Mouse (Mus musculus) hindbrain, embryonic 15.5 days (tissue): ENCODE measurements around the gene Phc2. TPM values are rescaled to one million over a fixed set of nuclear protein-coding genes. Genes with fewer than 3 reads are reported as not detected.

ENCODE experiments used
- ATAC-seq: fragments of 200-750 bp; cut with Nextera tagmentation; 2 replicates; pipeline ENCODE4 v1.8.0; 2017; ENCODE audit warnings: low read depth, moderate number of reproducible peaks, moderate TSS enrichment; ENCODE audit not compliant: low FRiP score
- H3K27ac ChIP-seq: fragments of 300-500 bp; sonication (generic); replicated peaks from 2 replicates; pipeline ENCODE4 v1.5.1; 2015; ENCODE audit warnings: mild to moderate bottlenecking, inconsistent platforms
- H3K27me3 ChIP-seq: fragments of 300-500 bp; sonication (generic); 2 replicates; pipeline ENCODE4 v1.6.1; 2015; ENCODE audit warnings: control low read depth, inconsistent platforms
- H3K36me3 ChIP-seq: fragments of 300-500 bp; sonication (generic); 2 replicates; pipeline ENCODE4 v1.6.1; 2015; ENCODE audit warnings: control low read depth, inconsistent platforms
- H3K4me1 ChIP-seq: fragments of 300-500 bp; sonication (generic); replicated peaks from 2 replicates; pipeline ENCODE4 v1.6.1; 2015; ENCODE audit warnings: control low read depth, inconsistent platforms
- H3K4me2 ChIP-seq: fragments of 300-500 bp; sonication (generic); 2 replicates; pipeline ENCODE4 v1.6.1; 2015; ENCODE audit warnings: moderate library complexity, mild to moderate bottlenecking, inconsistent platforms
- H3K4me3 ChIP-seq: fragments of 300-500 bp; sonication (generic); 2 replicates; pipeline ENCODE4 v1.5.1; 2015; ENCODE audit warnings: mild to moderate bottlenecking, inconsistent platforms
- H3K9ac ChIP-seq: fragments of 300-500 bp; sonication (generic); 2 replicates; pipeline ENCODE4 v1.6.1; 2015; ENCODE audit warnings: inconsistent platforms
- H3K9me3 ChIP-seq: fragments of 300-500 bp; sonication (generic); 2 replicates; pipeline ENCODE4 v1.6.1; 2016; ENCODE audit warnings: control low read depth, inconsistent platforms
- WGBS: fragments of 180-500 bp; shearing (Covaris S2); methylation state at CpG from one replicate; pipeline ENCODE4 v1.1.7; 2015; 5-methylcytosine and 5-hydroxymethylcytosine counted together
- polyA plus RNA-seq: library from polyadenylated mRNA; unstranded; fragments of >200 nt; fragmentation: Nextera tagmentation; extraction: Ambion mirVana; gene quantifications from 2 replicates; pipeline ENCODE4 v1.2.1, GENCODE M21; 2015

Phc2 gene
- polyA plus RNA-seq, 1 experiment from 2014 or later: 71.5 TPM

DNA sequence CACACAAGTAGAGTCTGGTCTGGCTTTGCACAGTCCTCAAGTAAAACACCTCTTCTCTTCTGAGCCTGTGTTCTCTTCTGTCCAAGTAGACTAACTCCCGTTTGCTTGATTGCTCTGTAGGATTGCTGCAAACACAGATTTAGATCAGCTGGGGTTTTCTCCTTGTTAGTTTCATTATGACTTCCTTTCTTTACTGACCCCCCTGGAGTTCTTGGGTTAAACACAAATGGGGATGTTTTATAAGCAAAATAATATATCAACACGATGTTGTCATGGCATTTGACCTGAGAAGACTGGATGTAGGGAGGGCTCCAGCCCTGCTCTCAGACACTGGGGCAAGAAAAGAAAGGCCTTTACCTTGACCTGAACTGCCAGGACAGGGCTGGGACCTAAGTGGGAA is 35.5 kb upstream of the Phc2 start:
- WGBS: 47% methylated on average over 2 of the region's 2 CpGs
- H3K4me1 ChIP-seq: no peaks in the 10 kb centered on the region
- no peaks in the 10 kb centered on the region for H3K36me3 ChIP-seq
- no peak overlapping the region for H3K4me2 ChIP-seq
- ATAC-seq: no peak
- H3K4me3 ChIP-seq: no peak overlapping the region
- H3K9ac ChIP-seq: no peak overlapping the region
- no peaks in the 10 kb centered on the region for H3K27me3 ChIP-seq
- no peak overlapping the region for H3K27ac ChIP-seq
- no peaks in the 10 kb centered on the region for H3K9me3 ChIP-seq

DNA sequence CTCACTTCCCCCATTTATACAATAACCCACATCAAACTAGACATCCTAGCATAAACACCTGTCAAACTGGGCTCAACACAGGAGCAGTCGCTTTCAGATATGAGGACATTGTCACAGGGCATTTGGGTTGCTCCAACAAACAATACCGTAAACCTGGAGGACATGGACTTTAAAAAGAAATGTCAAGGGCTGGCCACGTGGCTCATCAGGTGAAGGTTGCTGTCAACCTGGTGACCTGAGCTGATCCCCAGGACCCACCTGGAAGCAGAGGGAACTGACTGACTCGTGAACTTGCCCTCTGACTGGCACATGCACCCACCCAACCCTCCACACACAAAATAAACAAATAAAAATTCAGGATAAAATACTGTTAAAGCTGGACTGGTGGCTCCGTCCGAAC is 33.9 kb upstream of the Phc2 start:
- no peaks in the 10 kb centered on the region for H3K4me1 ChIP-seq
- H3K36me3 ChIP-seq: no peaks in the 10 kb centered on the region
- H3K9me3 ChIP-seq: no peaks in the 10 kb centered on the region
- no peak overlapping the region for H3K9ac ChIP-seq
- H3K27me3 ChIP-seq: no peaks in the 10 kb centered on the region
- H3K4me3 ChIP-seq: no peak overlapping the region
- no peak for ATAC-seq
- WGBS: 87% methylated on average over 6 of the region's 6 CpGs
- H3K4me2 ChIP-seq: no peak overlapping the region
- H3K27ac ChIP-seq: no peak overlapping the region

DNA sequence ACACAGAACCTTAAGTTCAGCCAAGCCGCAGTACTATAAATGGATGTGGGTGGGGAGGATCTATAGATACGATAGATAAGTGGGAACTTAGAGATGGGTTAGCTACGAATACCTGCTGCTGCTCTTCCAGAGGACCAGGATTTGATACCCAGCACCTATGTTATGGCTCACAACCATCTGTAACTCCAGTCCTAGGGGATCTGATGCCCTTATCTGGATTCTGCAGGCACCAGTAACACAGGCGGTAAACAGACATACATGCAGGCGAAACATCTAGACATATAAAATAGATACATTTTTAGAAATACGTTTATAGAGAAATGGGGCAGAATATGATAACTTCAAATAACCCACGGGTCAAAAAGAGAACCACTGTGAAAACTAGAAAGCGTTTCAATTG is 33.4 kb upstream of the Phc2 start:
- no peaks in the 10 kb centered on the region for H3K9me3 ChIP-seq
- H3K36me3 ChIP-seq: no peaks in the 10 kb centered on the region
- no peak overlapping the region for H3K27ac ChIP-seq
- H3K4me3 ChIP-seq: no peak overlapping the region
- no peaks in the 10 kb centered on the region for H3K27me3 ChIP-seq
- no peaks in the 10 kb centered on the region for H3K4me1 ChIP-seq
- no peak overlapping the region for H3K9ac ChIP-seq
- no peak overlapping the region for H3K4me2 ChIP-seq
- WGBS: 91% methylated on average over 8 of the region's 8 CpGs
- ATAC-seq: no peak

DNA sequence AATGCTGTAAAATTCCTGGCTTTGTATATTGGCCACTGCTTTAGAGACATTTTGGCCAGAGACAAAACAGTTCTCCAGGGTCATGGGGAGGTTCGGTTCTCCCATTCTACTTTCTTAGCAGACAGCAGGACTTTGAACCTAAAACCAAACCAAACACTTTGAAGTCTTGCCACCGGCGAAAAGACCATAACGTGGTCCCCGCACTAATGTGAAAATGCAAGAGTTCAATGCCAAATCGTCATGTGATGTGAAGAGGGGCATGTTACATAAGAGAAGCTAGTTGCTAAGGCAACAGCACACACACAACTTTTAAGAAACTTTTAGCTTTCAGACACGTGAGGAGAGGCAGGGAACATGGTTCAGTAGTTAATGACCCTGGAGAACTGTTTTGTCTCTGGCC is 19.1 kb upstream of the Phc2 start:
- H3K4me3 ChIP-seq: no peak overlapping the region
- H3K4me2 ChIP-seq: no peak overlapping the region
- H3K9ac ChIP-seq: no peak overlapping the region
- H3K36me3 ChIP-seq: no peaks in the 10 kb centered on the region
- H3K9me3 ChIP-seq: no peaks in the 10 kb centered on the region
- no peak overlapping the region for H3K27ac ChIP-seq
- ATAC-seq: no peak
- 72% methylated on average over 7 of the region's 7 CpGs for WGBS
- H3K27me3 ChIP-seq: no peaks in the 10 kb centered on the region
- H3K4me1 ChIP-seq: peaks cover 19% of the 10 kb centered on the region

DNA sequence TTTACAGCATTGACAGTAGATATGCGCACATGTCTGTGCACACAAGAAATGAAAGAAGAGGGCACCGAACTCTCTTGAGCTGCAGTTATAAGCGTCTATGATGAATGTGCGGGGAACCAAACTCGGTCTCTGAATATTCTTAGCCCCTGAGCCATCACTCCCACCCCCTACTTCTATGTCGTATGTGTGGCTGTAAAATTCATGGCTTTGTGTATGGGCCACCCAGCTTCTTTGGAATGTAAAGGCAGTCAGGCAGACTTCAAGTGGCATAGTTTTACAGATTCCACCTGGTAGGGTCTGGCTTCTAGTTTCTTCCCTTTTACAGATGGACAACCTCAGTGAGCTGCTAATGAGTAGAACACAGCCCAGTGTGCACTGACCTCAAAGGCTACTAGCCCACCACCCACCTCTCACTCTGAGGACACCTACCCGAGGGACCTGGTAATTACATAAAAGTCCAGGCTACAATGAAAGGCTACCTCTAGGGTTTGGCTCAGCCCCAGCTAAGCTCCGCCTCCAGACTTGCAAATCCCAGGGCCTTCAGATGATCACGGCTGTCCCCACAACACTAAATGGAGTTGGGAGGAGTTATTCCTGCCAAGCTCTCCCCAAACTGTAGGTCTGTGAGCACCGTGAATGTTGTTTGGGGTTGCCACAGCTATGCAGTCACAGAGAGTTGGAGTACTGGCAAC is 18.5 kb upstream of the Phc2 start:
- Histone ChIP-seq H3K27ac (peak overlapping the region; percentile 42; the same call in 1 of the 2 replicates), H3K4me3 (no peak overlapping the region), H3K9ac (no peak overlapping the region), H3K4me2 (no peak overlapping the region), H3K4me1 (peaks cover 19% of the 10 kb centered on the region), H3K9me3 (no peaks in the 10 kb centered on the region), H3K27me3 (no peaks in the 10 kb centered on the region), H3K36me3 (no peaks in the 10 kb centered on the region)
- no peak for ATAC-seq
- WGBS: 60% methylated on average over 10 of the region's 10 CpGs

DNA sequence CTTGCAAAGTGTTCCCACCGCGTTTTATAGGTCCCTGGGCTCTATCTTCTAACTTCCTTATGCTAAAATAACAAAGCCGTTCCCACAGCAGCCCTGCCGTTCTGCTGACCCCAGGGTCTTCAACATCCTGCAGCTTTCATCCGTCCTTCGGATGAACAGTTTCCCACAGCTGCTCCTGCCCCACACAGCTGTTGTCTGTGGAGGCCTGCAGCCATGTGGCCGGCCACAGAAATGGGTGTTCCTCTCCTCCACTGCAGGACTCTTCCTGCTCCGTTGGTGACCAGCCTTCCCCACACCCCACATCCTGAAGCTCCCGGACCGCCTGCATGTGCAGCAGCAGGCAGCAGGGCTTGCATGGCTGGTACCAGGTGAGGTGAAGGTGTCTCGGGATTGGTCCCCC is 17.3 kb upstream of the Phc2 start:
- Histone ChIP-seq H3K4me3 (no peak overlapping the region), H3K36me3 (no peaks in the 10 kb centered on the region), H3K9me3 (no peaks in the 10 kb centered on the region), H3K27me3 (no peaks in the 10 kb centered on the region), H3K4me2 (no peak overlapping the region), H3K9ac (no peak overlapping the region), H3K4me1 (peaks cover 19% of the 10 kb centered on the region), H3K27ac (no peak overlapping the region)
- 0 out of 2 replicates have a peak, but pooled peaks have one; percentile 34 for ATAC-seq
- 50% methylated on average over 11 of the region's 11 CpGs for WGBS

DNA sequence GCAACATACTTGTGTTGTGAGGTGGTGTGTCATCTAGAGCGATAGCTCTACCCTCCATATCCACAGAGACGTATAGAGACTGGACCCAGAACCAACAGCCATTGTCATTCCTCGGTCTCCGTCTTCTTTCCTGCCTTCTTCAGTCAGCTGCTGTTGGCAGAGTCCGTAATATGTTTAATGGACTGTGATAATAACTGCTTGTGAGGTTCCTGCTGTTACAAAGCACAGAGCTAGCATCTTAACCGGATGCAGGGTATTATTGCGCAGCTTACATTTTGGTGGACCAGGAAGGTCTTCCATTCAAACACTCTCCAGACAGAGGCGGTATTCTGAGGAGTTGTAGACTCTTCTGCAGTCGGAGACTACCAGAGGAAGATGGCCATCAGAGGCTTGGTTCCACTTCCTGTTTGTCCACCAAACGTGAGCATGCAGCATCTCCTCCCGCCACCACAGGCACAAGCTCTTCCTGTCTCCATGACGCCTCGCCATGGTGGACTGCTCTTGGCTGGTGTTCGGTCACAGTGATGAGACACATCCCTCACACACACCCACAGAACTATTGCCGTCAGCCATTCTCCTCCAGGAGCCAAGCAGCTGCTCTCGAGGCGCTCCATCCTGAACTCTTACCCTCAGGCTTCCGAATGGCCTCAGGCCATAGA is 16.1 kb upstream of the Phc2 start:
- H3K4me2 ChIP-seq: no peak overlapping the region
- no peaks in the 10 kb centered on the region for H3K9me3 ChIP-seq
- H3K36me3 ChIP-seq: no peaks in the 10 kb centered on the region
- 0 out of 2 replicates have a peak overlapping the region, but pooled peaks have one; percentile 6 for H3K27ac ChIP-seq
- no peak overlapping the region for H3K9ac ChIP-seq
- ATAC-seq: no peak
- WGBS: 72% methylated on average over 18 of the region's 18 CpGs
- H3K27me3 ChIP-seq: no peaks in the 10 kb centered on the region
- H3K4me1 ChIP-seq: peaks cover 23% of the 10 kb centered on the region
- no peak overlapping the region for H3K4me3 ChIP-seq

DNA sequence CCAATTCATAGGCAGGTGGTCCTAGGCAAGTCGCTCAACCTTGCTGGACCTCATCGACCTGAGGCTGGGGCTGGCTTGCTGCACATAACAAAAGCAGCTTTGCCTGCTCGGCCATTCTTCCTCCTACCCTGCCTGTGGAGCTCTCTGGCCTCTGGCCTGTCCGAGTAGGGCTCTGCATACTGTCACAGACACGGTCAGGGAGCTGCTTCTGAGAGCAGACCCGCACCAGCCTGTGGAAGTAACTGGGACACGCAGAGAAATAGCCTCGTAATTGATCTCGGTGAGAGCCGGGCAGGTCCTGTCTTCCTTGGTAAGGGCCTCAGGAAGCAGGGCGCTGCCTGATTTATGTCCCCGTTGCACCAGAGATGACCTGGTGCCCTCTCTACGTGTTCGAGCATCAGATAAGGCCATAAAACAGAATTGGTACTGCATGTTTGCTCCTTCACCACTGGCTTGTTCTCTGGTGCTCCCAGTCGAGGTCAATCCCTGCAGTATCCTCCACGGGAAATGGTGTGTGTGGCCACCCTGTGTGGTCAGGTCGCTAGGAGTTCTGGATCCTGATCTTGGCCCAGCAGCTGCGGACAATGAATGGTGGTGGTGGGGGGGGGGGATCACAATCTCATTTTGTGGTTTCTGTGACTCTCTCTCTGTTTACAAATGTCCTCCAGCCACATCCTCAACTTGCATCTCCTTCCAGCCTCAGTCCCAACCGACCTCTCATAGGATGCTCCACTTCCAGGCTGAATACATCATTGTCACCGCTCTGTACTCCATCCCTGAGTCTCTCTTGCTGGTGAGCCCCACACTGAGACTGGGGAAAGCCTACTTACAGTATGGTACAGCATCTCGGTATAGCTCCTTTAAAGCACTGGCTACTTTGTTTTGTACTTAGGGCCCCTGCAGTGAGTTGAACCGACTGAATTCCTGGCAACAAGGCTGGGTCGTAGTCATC is 12.5 kb upstream of the Phc2 start:
- Histone ChIP-seq H3K9me3 (no peaks in the 10 kb centered on the region), H3K36me3 (no peaks in the 10 kb centered on the region), H3K4me1 (peaks cover 13% of the 10 kb centered on the region), H3K27me3 (no peaks in the 10 kb centered on the region), H3K27ac (no peak overlapping the region), H3K4me3 (no peak overlapping the region), H3K4me2 (no peak overlapping the region), H3K9ac (no peak overlapping the region)
- 57% methylated on average over 23 of the region's 23 CpGs for WGBS
- ATAC-seq: no peak

DNA sequence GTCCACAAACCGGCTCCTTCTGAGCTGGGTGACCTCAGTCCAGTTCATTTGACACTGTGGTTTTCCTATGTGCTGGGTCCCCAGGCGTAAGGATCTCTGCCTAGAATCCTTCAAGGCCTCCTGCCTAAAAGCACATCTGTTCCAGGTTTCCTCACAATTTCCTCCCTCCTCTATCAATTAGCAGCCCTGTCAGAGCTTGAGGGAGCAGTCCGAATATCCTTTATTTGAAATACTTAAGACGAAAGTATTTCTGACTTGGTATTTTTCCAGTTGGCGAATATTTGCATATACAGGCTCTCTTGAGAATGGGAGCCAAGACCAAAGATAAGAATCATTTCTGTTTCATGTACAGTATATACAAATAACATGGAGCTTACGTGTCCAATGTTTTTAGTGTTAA is 8.6 kb upstream of the Phc2 start:
- no peaks in the 10 kb centered on the region for H3K36me3 ChIP-seq
- 84% methylated on average over 6 of the region's 6 CpGs for WGBS

DNA sequence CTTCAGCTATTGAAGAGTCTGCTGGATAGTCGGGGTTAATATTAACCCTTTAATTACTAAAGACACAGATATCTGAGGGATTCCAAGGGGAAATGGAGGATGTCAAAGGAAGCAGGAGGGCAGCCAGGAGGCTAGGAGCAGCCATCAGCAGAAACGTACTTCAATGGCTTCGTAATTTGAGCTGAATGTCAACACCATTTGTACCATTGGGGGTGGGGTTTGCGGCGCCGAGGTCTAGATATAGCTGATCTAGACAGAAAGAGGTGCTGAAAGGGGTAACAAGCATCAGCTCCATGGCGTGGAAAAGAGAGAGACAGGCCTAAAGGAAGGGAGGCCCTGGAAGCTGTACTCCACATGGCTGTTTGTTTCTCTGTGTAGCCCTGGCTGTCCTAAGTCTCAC is 7.7 kb upstream of the Phc2 start:
- Histone ChIP-seq H3K4me2 (no peak overlapping the region), H3K36me3 (no peaks in the 10 kb centered on the region), H3K9me3 (no peaks in the 10 kb centered on the region), H3K4me1 (peaks cover 5% of the 10 kb centered on the region), H3K4me3 (no peak overlapping the region), H3K27me3 (no peaks in the 10 kb centered on the region), H3K27ac (no peak overlapping the region), H3K9ac (no peak overlapping the region)
- no peak for ATAC-seq
- WGBS: 54% methylated on average over 7 of the region's 7 CpGs

More for the DNA sequence above, 8.6 kb upstream of the Phc2 start:
- Histone ChIP-seq H3K4me3 (no peak overlapping the region), H3K4me2 (no peak overlapping the region), H3K27me3 (no peaks in the 10 kb centered on the region), H3K4me1 (0 out of 2 replicates have a peak, but pooled peaks cover 4% of the 10 kb centered on the region), H3K9ac (no peak overlapping the region), H3K27ac (no peak overlapping the region), H3K9me3 (no peaks in the 10 kb centered on the region)
- ATAC-seq: no peak

DNA sequence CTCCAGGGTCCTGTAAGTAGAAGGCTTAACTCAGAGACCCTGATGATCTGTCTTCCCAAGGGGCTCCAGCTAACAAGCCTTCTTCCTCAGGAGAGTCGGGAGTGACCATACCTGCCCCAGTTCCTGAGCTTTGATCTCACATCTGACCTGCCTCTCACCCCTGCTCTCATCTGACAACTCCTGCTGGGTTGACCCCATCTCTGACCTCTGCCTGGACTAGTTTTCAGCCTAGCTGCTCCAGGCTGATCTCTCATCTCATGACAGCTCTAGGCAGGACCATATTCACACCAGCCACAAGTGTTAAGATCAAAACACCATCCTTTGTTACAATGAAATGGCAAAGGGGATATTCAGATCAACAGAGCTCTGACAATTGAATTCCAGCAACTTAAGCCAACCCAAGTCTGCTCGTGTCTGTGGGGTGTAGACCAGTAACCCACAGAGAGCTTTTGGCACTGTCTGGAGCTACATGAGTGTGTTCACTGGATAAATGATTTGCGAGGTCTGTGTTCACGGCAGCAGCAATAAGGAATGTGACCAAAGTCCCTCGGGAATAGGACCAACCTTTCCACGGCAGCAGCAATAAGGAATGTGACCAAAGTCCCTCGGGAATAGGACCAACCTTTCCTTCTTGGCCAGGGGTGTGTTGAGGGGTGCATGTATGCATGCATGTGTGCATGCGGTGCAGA is 5.8 kb upstream of the Phc2 start:
- Histone ChIP-seq H3K27me3 (no peaks in the 10 kb centered on the region), H3K9me3 (no peaks in the 10 kb centered on the region), H3K4me3 (no peak overlapping the region), H3K9ac (no peak overlapping the region), H3K4me1 (peaks cover 17% of the 10 kb centered on the region), H3K27ac (no peak overlapping the region), H3K4me2 (no peak overlapping the region), H3K36me3 (no peaks in the 10 kb centered on the region)
- ATAC-seq: no peak
- 59% methylated on average over 8 of the region's 8 CpGs for WGBS
